Mouse (Mus musculus) mammary gland, adult 2 months (tissue): Measurements from ENCODE around the gene Olfr1370. TPM values are rescaled to one million over a fixed set of nuclear protein-coding genes. Genes with fewer than 3 reads are reported as not detected.

Experiments
- polyA plus RNA-seq: library from polyadenylated mRNA; depleted of rRNA; stranded (reverse); fragments of >200 nt; gene quantifications from 2 replicates; pipeline ENCODE4 v1.2.3, GENCODE M21; 2012; ENCODE audit warnings: low replicate concordance; rRNA removed

The Olfr1370 gene
- polyA plus RNA-seq = not detected in 2 replicates

DNA sequence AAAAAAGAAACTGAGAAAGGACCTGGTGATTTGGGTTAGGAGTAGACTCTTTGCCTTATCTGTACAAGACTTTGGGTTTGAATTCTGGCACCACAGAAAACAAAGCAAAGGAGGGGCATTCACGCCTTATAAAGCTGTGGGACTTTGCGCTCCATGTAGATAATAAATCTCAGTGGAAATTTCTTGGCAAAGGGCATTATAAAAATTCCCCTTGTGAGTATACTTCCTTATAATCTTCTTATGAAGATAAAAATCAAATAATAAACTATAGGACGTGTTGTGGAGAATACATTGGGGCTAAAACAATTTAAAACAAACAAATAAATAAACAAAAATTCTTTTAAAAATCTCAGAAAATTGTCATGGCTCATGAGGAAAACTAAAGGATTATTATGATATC is at the start of gene Olfr1370:
Olfr1370 (minus strand) TSS at position 101 of the 400 bp plus-strand sequence.

DNA sequence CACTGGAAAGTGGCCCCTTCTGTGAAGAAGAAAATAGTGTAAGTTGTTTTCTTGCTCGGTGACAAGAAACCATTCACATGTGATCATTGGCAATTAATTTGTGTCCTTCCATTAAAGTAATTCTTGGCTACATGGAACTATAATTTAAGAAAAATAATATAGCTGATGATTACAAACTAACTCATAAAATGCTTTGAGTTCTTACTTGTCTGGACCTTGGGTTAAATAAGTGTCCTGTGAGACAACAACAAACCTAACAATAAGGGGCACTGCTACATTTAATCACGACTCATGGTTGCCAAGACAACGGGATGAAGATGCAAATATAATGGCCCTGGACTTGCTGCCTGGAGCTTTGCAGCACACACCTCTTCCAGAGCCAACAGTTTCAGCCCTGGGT is 36.4 kb upstream of the Olfr1370 start, which contains the start of gene Olfr1369-ps1:
Olfr1369-ps1 (plus strand) TSS at position 301 of the 400 bp plus-strand sequence.

Other genes starting within 250 kb of the Olfr1370 start
- not detected in 2 replicates for gene Olfr1369-ps1, start 36.5 kb upstream of the Olfr1370 start, polyA plus RNA-seq
- gene Olfr263, start 54.7 kb upstream of the Olfr1370 start, polyA plus RNA-seq = not detected in 2 replicates
- gene Olfr1368, start 70.9 kb upstream of the Olfr1370 start, polyA plus RNA-seq = not detected in 2 replicates
- 39.6 and 101 TPM in 2 replicates for gene Trim27, start 104.5 kb upstream of the Olfr1370 start, polyA plus RNA-seq
- not detected in 2 replicates for gene Gpx5, start 217.8 kb upstream of the Olfr1370 start, polyA plus RNA-seq
- gene Gpx6, start 237.2 kb upstream of the Olfr1370 start, polyA plus RNA-seq = not detected in 2 replicates